Mouse (Mus musculus): ENCODE data around the gene Insl3. TPM values are rescaled to one million over a fixed set of nuclear protein-coding genes. Genes with fewer than 3 reads are reported as not detected.

The Insl3 gene
- not detected for polyA plus RNA-seq (2014; fragmentation: Illumina TruSeq; extraction: RNeasy Lipid Tissue Mini Kit (QIAGEN cat#74804); ENCODE audit: low replicate concordance)

GRCm38 (mm10) chr8:71689028-71689427, at the start of gene Insl3:
TSS of gene Insl3 (plus strand) at chr8:71689214.

GRCm38 (mm10) chr8:71671549-71671965, 17.5 kb upstream of the Insl3 start, which contains the start of gene Unc13a:
TSS of gene Unc13a (minus strand) at chr8:71671757.

GRCm38 (mm10) chr8:71676020-71676741, 12.8 kb upstream of the Insl3 start, which contains the start of gene Jak3:
TSS of gene Jak3 (plus strand) at chr8:71676296.

GRCm38 (mm10) chr8:71701414-71702086, 12.5 kb downstream of the Insl3 start, which contains the start of gene B3gnt3:
TSS of gene B3gnt3 (minus strand) at chr8:71701789.

GRCm38 (mm10) chr8:71725122-71725924, 36.3 kb downstream of the Insl3 start, which contains the start of gene Fcho1:
TSS of gene Fcho1 (minus strand) at chr8:71725716.

Other genes with a start within 250 kb of the Insl3 start
- not detected for gene Abhd8, start 225.6 kb upstream of the Insl3 start, polyA plus RNA-seq (2014; fragmentation: Illumina TruSeq; extraction: RNeasy Lipid Tissue Mini Kit (QIAGEN cat#74804); ENCODE audit: low replicate concordance)
- 9.5 TPM for gene Mrpl34, start 224.3 kb upstream of the Insl3 start, polyA plus RNA-seq (2014; fragmentation: Illumina TruSeq; extraction: RNeasy Lipid Tissue Mini Kit (QIAGEN cat#74804); ENCODE audit: low replicate concordance)
- 2.4 TPM for gene Dda1, start 220.0 kb upstream of the Insl3 start, polyA plus RNA-seq (2014; fragmentation: Illumina TruSeq; extraction: RNeasy Lipid Tissue Mini Kit (QIAGEN cat#74804); ENCODE audit: low replicate concordance)
- gene Ano8, start 203.3 kb upstream of the Insl3 start, polyA plus RNA-seq (2014; fragmentation: Illumina TruSeq; extraction: RNeasy Lipid Tissue Mini Kit (QIAGEN cat#74804); ENCODE audit: low replicate concordance) = 1.2 TPM
- 1.7 TPM for gene Gtpbp3, start 201.1 kb upstream of the Insl3 start, polyA plus RNA-seq (2014; fragmentation: Illumina TruSeq; extraction: RNeasy Lipid Tissue Mini Kit (QIAGEN cat#74804); ENCODE audit: low replicate concordance)
- 1.4 TPM for gene Plvap, start 177.5 kb upstream of the Insl3 start, polyA plus RNA-seq (2014; fragmentation: Illumina TruSeq; extraction: RNeasy Lipid Tissue Mini Kit (QIAGEN cat#74804); ENCODE audit: low replicate concordance)
- not detected for gene Ccdc194, start 163.5 kb upstream of the Insl3 start, polyA plus RNA-seq (2014; fragmentation: Illumina TruSeq; extraction: RNeasy Lipid Tissue Mini Kit (QIAGEN cat#74804); ENCODE audit: low replicate concordance)
- gene Bst2, start 151.8 kb upstream of the Insl3 start, polyA plus RNA-seq (2014; fragmentation: Illumina TruSeq; extraction: RNeasy Lipid Tissue Mini Kit (QIAGEN cat#74804); ENCODE audit: low replicate concordance) = 0.82 TPM
- 2.9 TPM for gene Mvb12a, start 146.3 kb upstream of the Insl3 start, polyA plus RNA-seq (2014; fragmentation: Illumina TruSeq; extraction: RNeasy Lipid Tissue Mini Kit (QIAGEN cat#74804); ENCODE audit: low replicate concordance)
- gene Tmem221, start 130.3 kb upstream of the Insl3 start, polyA plus RNA-seq (2014; fragmentation: Illumina TruSeq; extraction: RNeasy Lipid Tissue Mini Kit (QIAGEN cat#74804); ENCODE audit: low replicate concordance) = not detected
- gene Nxnl1, start 122.6 kb upstream of the Insl3 start, polyA plus RNA-seq (2014; fragmentation: Illumina TruSeq; extraction: RNeasy Lipid Tissue Mini Kit (QIAGEN cat#74804); ENCODE audit: low replicate concordance) = not detected
- gene Slc27a1, start 120.3 kb upstream of the Insl3 start, polyA plus RNA-seq (2014; fragmentation: Illumina TruSeq; extraction: RNeasy Lipid Tissue Mini Kit (QIAGEN cat#74804); ENCODE audit: low replicate concordance) = 0.41 TPM
- gene Pgls, start 97.0 kb upstream of the Insl3 start, polyA plus RNA-seq (2014; fragmentation: Illumina TruSeq; extraction: RNeasy Lipid Tissue Mini Kit (QIAGEN cat#74804); ENCODE audit: low replicate concordance) = 0.59 TPM
- 1.0 TPM for gene Fam129c, start 91.6 kb upstream of the Insl3 start, polyA plus RNA-seq (2014; fragmentation: Illumina TruSeq; extraction: RNeasy Lipid Tissue Mini Kit (QIAGEN cat#74804); ENCODE audit: low replicate concordance)
- gene Colgalt1, start 78.2 kb upstream of the Insl3 start, polyA plus RNA-seq (2014; fragmentation: Illumina TruSeq; extraction: RNeasy Lipid Tissue Mini Kit (QIAGEN cat#74804); ENCODE audit: low replicate concordance) = 26.0 TPM
- 0.04 TPM for gene Unc13a, start 17.5 kb upstream of the Insl3 start, polyA plus RNA-seq (2014; fragmentation: Illumina TruSeq; extraction: RNeasy Lipid Tissue Mini Kit (QIAGEN cat#74804); ENCODE audit: low replicate concordance)
- not detected for gene Jak3, start 12.9 kb upstream of the Insl3 start, polyA plus RNA-seq (2014; fragmentation: Illumina TruSeq; extraction: RNeasy Lipid Tissue Mini Kit (QIAGEN cat#74804); ENCODE audit: low replicate concordance)
- gene B3gnt3, start 12.6 kb downstream of the Insl3 start, polyA plus RNA-seq (2014; fragmentation: Illumina TruSeq; extraction: RNeasy Lipid Tissue Mini Kit (QIAGEN cat#74804); ENCODE audit: low replicate concordance) = 119 TPM
- not detected for gene Fcho1, start 36.5 kb downstream of the Insl3 start, polyA plus RNA-seq (2014; fragmentation: Illumina TruSeq; extraction: RNeasy Lipid Tissue Mini Kit (QIAGEN cat#74804); ENCODE audit: low replicate concordance)
- 13.0 TPM for gene Zfp709, start 192.8 kb downstream of the Insl3 start, polyA plus RNA-seq (2014; fragmentation: Illumina TruSeq; extraction: RNeasy Lipid Tissue Mini Kit (QIAGEN cat#74804); ENCODE audit: low replicate concordance)
- gene Zfp882, start 219.4 kb downstream of the Insl3 start, polyA plus RNA-seq (2014; fragmentation: Illumina TruSeq; extraction: RNeasy Lipid Tissue Mini Kit (QIAGEN cat#74804); ENCODE audit: low replicate concordance) = 6.1 TPM
- 188 TPM for gene Zfp617, start 219.4 kb downstream of the Insl3 start, polyA plus RNA-seq (2014; fragmentation: Illumina TruSeq; extraction: RNeasy Lipid Tissue Mini Kit (QIAGEN cat#74804); ENCODE audit: low replicate concordance)